Mouse (Mus musculus): ENCODE measurements at regions not wholly inside any gene's neighbourhood (a gene's known extent, or its start where the extent isn't known, plus 50 kb on each side); places are given as distances from the start of the nearest gene placed in this dataset.
"Not testable (repeated sequence)": the region's sequence is repeated elsewhere in the genome, so short reads cannot be mapped to it uniquely, and the experiment has no call there.

DNA sequence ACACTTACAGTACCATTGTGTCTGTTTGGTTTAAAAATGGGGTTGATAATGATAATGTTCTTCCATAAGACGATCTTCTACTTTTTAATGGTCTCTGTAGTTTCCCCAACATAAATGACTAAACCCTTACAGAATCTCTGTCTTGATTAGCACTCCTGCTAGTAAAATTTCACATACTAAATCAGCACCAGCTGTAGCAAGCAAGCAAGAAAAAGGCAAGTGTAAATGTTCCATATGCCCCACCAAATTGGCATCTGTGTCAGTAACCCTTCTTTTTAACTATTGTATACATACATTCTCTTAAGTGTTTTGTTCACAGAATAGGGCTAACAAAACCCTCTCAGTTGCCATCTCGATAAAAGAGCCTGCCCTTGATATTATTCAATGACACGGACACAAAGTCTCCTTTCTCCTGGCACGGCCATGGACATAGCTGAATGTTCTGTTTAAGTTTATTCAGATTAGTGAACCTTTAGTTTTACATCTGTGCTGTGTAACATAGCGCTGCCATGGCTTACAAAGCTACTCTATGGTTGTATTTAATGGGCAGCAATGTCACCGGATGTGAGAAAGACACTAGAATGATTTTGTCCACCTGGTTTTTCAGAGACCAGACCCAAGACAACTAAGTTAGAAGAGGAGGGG lies 414.3 kb downstream of the Gtdc1 start:
- no peak for DNase-seq

DNA sequence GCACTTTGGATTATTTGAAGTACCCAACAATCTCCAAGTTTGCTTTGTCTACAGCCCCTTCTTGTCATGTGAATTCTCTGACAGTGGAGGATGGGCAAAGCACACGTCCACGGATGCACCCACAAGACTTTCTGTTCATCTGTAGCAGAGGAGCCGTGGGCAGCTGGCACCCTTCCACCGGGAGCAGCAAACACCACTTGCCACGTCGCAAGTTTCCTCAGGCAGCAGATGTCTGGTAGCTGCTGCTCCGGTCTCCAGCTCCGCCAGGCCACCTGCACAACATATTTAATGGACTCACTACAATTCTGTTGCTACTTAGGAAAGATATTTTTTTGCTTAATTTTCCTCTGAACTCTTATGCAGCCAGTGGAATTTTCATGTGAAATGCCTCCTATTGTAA lies 415.1 kb downstream of the Gtdc1 start:
- no peak for DNase-seq

DNA sequence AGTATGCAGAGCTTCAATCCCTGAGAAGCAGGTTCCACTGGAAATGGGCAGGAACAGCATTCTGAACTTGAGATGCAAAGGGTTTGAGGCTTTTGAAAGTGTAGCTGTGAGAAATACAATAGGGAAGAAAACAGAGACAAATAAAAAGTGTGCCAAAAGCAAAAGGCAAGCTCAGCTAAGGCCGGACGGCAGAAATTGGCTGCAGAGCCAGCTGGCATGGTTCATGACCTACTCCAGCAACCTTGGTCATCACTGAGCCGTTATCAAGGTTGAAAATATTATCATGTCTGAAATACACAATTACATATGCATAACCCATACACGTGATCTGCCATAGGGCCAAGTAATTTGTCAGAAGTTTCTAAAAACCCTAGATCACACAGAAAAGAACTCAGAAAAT lies 418.4 kb downstream of the Gtdc1 start:
- peak; percentile 68 for DNase-seq

DNA sequence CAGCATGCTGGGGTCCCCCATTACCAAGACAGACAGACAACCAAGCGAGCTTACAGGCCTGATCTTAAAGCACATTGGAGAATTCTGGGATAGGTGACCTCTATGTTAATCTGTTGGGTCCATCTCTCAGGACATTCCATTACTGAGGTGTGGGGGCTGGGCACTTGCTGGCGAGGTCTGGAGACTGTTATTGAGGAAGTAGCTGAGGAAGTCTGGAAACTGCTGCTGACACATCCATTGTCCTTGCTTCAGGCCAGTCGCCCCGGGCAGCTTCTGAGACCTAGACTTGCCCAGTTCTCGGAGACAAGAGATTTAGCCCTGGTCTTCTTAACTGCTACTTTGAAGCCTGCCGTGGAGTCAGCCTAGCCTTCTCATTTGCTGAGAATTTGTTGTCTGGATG lies 423.2 kb downstream of the Gtdc1 start:
- no peak for DNase-seq

DNA sequence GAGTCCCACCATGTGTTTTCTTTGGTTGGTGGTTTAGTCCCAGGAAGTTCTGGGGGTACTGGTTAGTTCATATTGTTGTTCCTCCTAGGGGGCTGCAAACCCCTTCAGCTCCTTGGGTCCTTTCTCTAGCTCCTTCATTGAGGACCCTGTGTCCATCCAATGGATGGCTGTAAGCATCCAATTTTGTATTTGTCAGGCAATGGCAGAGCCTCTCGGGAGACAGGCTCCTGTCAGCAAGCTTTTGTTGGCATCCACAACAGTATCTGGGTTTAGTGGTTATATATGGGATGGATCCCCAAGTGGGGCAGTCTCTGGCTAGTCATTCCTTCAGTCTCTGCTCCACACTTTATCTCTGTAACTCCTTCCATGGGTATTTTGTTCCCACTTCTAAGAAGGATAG lies 436.7 kb downstream of the Gtdc1 start:
- DNase-seq: not testable (repeated sequence)

DNA sequence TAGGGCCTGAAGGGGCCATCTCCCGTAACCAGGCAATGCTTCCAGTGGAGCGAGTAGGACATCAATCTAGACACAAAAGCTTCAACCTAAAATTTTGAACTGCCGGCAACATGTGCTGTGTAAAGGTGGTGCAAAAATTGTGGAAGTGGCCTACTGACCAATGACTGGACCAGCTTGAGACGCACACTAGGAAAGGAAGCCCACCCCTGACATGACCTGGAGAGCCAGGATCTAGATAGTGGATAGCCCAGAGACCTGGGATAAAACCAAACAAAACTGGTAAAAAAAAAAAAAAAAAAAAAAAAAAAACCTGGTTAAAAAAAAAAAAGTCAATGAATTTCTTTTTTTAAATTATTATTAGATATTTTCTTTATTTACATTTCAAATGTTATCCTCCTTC lies 437.2 kb downstream of the Gtdc1 start:
- DNase-seq: no peak

DNA sequence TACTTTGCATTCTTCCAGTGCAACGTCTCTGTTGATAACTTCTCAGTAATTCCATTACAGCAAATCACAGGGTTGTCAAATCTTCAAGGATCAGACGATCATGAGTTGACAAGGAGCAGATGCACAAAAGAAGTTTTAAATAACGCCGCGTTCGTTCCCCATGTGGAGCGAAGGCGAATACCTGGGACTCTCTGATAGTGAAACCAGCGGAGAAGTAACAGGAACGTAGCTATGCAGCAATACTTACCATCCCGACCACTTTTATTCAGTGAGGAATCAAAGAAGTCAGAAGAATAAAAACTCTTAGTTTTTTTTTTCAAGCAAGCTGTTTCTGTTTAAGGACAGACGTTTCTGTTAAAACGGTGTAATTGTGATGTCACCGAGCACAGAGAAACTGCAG lies 441.6 kb downstream of the Gtdc1 start:
- DNase-seq: no peak

DNA sequence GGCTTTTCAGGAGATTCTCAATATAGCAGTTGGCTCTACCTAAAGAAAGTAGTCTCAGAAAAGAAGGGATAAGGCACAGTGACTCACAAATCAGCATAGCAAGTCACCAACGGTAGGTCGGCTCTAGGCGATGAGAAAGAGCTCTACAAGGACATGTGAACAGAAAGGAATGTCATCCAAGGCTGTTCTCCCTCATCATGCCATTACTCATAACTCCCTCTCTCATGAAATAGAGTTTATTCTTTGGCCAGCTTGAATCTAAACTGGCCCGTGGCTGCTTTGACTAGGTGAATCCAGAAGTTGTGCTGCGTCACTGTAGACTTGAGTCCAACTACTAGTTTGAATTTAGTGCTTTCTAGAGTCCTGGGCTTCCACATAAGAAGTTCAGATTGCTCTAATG lies 447.7 kb downstream of the Gtdc1 start:
- DNase-seq: peak; percentile 54

DNA sequence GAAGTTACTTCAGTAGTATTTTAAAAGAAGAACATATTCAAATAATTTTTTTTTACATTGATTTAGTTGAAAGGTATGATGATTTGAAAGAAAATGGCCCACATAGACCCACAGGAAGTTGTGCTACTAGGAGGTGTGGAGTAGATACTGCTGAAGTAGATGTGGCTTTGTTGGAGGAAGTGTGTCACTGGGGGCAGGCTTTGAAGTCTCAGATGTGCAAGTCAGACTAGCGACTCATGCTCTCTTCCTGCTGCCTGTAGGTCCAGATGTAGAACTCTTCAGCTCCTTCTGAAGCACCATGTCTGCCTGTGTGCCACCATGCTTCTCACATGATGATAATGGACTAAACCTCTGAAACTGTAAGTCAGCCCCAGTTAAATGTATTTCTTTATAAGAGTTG lies 452.0 kb downstream of the Gtdc1 start:
- DNase-seq: no peak

DNA sequence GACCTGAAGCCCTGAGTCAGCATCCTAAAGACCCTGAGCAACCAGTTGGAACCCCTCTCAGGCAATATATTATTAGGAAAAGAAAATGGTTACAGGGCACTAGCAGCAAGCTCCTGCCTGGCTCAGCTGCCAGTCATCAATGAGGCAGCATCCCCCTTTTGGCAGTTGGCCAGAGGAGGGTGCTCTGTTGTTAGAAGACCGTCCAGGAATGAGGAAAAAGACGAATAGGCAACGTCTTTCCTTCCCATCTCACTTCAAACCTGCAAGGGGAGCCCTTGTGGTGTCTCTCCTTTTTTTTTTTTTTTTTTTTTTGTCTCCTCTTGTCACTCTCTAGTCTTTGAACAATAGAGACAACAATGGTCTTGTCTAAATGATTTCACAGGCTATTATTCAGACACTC lies 452.8 kb downstream of the Gtdc1 start:
- DNase-seq: no peak

DNA sequence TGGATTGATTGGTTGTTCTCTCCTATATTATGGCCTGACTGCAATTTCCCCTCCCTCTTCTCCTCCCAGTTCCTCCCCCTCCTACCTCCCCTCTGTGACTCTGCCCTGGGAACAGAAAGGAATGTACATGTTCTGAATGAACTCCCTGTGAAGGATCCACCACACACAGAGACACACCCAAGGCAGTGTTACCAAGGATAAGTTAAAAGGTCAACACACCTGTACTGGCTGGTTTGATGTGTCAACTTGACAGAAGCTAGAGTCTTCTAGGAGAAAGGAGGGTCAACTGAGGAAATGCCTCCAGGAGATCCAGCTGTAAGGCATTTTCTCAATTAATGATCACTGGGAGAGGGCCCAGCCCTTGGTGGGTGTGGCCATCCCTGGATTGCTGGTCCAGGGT lies 456.1 kb downstream of the Gtdc1 start:
- DNase-seq: no peak

DNA sequence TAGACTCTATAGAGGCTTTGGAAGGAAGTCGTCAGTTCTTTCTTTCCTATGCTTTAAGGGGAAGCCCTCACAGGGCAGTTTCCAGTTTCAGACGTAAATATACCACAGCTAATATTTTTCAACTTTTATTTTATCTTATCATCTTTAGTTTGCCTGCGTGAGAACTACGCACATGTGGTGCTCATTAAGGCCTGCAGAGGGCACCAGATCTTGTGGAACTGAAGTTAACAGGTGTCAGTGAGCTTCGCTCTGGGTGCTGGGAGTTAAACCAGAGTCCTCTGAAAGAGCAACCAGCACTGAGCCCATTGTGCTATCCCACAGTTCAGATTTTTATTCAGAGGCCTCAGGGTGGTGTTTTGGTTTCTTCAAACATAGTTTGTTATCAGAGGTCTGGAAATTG lies 456.5 kb downstream of the Gtdc1 start:
- DNase-seq: no peak

DNA sequence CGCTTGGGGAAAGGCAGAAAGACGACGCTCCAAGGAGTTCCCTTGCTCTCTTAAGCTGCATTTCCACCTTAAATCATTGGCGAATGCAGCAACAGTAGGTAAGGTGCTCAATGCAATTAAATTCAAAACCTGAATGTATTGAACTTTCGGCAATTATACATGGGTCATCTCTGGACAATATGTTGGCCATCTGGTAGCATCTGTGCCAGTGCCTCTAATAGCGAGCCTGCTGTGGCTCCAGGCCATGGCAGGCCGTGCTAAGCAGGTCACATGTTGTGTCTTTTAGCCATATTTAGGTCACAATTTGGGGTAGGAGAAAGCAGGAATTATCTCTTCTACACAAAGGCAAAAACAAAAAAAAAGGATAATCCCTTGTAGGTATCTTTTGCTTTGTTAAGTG lies 462.8 kb downstream of the Gtdc1 start:
- no peak for DNase-seq

DNA sequence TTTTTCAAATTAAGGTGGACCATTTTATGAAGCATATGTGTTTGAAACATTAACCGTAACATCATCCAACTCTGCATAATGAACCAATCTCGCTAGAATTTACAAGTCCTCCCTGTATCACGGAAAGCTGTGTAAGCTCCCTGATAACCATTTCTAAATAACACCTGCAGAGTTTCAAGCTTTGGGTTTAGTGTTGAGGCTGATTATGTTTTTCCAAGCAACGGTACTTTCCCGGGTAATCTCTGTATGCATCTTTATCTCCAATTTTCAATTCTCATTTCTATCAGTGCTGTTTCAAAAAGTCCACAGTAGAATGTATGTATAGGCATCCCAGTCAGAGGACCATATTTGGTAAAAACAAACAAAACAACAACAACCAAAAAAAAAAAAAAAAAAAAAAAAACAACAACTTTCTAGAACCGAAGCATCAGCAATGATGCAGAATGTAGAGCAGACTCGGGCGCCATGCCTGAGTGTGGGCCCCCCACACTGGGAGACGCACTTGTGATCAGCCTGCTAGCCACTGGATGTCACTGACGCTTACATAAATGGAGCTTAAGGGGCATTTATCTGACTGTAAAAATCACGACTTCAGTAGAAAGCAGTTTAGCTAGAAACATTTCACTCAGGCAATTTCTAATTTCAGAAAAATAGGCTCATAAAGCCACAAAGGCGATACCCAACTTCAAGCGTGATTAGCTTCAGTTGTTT lies 464.7 kb downstream of the Gtdc1 start:
- DNase-seq: no peak

DNA sequence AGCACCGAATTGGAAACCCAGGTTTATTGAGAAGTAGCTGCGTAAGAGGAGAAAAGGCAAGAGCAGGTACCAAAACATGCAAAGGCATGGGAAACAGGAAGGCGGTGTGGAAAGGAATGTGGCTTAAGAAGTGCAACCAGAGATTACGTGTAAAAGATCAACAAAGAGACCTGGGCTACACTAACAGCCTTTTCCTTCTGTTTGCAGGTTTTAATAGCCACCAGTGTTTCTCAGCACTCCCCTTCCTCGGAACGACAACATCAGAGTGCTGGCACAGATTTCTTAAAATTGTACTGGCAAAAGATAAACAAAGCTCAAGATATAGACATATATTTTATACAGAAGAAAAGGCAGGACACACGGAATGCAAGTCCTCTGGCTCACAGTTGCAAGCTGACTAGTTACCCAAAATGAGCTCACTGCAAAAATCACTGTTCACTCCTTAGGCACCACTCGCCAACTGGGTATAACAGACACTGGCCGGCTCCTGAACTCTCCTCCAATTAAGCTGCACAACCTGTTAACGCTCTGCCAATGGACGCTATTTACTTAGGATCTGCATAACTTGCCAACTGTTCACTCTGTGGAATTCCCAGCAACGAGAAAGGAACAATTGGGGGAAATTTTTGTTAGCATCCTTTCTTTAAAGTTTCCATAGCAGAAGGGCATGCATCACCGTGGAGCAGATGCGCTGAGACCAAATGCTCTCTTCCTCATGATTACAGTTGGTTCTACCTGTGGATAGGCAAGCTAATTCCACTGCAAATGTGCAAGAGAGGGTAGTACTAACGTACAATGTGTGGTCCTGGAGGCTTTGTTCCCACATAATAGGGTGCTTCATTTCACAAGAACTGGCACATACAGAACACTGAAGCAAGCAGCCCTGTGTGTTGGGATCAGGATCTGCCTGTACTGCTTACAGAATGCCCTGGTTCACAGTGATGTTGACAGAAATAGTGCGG lies 465.9 kb downstream of the Gtdc1 start:
- DNase-seq: no peak

DNA sequence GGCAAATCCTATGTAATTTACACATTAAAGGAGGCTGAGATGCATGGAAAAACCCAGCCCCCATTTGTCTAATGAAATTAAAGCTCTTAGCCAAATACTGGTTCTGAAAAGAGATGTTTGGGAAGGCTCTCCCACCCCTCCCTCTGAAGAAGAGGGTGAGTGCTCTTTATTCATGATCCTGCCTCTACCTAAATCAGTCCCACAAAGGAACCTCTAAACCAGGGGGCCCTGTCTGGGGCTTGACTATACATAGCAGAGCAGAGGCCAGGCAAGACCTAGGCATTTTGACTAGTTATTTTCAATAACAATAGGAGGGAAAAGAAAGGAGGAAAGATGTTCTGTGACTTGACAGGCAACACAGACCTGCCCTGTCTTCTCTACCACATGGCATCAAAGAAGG lies 478.0 kb downstream of the Gtdc1 start:
- no peak for DNase-seq

All from adrenal gland, adult 8-10 months (tissue).